Mouse (Mus musculus): ENCODE measurements around the gene Cox6a1.

The Cox6a1 gene

GRCm38 (mm10) chr5:115351348-115351747, 2.6 kb upstream of the Cox6a1 start:
- in situ Hi-C loops (cut with MboI; ENCODE audit: unreplicated experiment in 2 of 2), result no loop called here

DNA sequence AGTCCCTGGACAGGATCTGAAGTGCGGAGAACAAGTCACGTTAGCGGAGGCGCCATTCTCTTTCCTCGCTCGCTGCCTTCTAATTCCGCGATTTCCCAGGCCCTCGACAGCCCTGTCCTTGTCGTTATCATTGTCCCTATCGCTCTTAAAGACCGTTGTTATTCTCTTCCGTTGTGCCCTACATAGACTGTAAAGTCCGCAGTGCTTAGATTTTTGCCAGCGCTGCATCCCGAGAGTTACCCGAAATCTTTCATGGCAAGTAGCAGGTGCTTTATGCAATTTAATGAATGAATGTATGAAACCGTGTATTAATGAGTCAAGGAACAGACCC, 409 bp upstream of the Cox6a1 start:
- in situ Hi-C loops (cut with MboI; ENCODE audit: unreplicated experiment in 2 of 2), result loop anchor here (5.0 to 10.0 kb wide), 4 partner anchors 47 to 224 kb away; partner anchors contain the start of genes Dynll1 (in 1 of the 2) and Pop5 (in 1 of the 2)

DNA sequence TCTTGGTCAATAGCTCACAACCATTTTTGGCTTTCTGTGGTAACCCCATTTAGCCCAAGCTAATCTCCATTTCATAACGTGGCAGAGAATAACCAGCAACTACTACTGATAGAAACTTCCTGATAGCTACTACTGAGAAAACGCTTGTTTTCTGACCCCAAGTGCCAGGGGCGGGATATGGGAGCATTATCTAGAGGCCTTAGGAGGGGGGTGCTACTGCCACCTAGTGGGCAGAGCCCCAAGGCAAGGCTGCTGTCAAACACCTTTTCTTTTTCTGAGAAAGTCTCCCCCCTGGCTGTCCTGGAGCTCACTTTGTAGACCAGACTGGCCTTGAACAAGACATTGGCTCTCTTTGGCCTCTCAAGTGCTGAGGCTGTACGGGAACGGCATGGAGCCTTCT, 1.2 kb downstream of the Cox6a1 start:
- in situ Hi-C loops (cut with MboI; ENCODE audit: unreplicated experiment in 2 of 2), result loop anchor here (5.0 to 10.0 kb wide), 4 partner anchors 45 to 223 kb away; partner anchors contain the start of genes Dynll1 (in 1 of the 2) and Pop5 (in 1 of the 2)

GRCm38 (mm10) chr5:115341314-115342165, 7.2 kb downstream of the Cox6a1 start:
- in situ Hi-C loops (cut with MboI; ENCODE audit: unreplicated experiment in 2 of 2), result loop anchor here in 1 of 2 experiments (10.0 kb wide), 2 partner anchors 157 to 217 kb away; no protein-coding TSS in a partner anchor

DNA sequence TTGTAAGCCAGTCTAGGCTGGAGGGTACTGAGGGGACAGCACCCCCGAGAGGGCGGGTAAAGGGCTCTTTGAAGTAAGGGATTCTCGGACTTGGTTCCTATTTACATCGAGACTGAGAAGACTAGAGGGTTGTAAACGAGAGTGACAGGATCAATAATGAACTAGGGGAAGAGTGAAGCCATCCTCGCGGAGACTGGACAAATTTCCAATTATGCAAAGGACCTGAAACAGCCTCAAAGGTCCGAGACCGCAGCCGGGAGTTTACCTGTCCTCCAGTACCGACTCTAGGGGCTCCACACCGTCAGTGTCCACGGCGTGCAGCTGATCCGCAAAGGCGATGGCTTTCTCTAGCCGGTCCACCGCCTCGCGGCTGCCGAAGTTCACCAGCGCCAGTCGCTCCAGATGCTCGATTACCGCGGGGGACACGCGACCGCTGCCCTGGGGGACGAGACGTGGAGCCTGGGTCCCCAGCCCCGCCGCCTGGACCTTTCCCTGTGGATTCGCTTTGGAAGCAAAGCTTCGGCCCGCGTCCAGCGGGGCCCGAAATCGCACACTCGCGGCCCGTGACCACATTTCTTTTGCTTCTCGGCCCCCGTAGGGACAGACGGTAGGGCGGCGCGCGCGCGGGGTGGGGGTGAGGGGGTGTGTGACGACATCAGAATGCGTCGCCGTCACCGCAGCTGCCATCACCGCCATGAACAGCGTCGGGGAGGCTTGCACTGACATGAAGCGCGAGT, 8.0 kb downstream of the Cox6a1 start, which contains the start of the genes Gatc and Triap1:
TSS of gene Gatc (minus strand) at position 602 of the 737 bp plus-strand sequence.
TSS of gene Triap1 (plus strand) at position 649 of the 737 bp plus-strand sequence.
- in situ Hi-C loops (cut with MboI; ENCODE audit: unreplicated experiment in 2 of 2), result loop anchor here in 1 of 2 experiments (10.0 kb wide), 2 partner anchors 156 to 216 kb away; no protein-coding TSS in a partner anchor

GRCm38 (mm10) chr5:115340007-115340406, 8.8 kb downstream of the Cox6a1 start:
- in situ Hi-C loops (cut with MboI; ENCODE audit: unreplicated experiment in 2 of 2), result loop anchor here in 1 of 2 experiments (10.0 kb wide), 2 partner anchors 155 to 215 kb away; no protein-coding TSS in a partner anchor

GRCm38 (mm10) chr5:115333626-115334025, 15.2 kb downstream of the Cox6a1 start:
- in situ Hi-C loops (cut with MboI; ENCODE audit: unreplicated experiment in 2 of 2), result no loop called here

DNA sequence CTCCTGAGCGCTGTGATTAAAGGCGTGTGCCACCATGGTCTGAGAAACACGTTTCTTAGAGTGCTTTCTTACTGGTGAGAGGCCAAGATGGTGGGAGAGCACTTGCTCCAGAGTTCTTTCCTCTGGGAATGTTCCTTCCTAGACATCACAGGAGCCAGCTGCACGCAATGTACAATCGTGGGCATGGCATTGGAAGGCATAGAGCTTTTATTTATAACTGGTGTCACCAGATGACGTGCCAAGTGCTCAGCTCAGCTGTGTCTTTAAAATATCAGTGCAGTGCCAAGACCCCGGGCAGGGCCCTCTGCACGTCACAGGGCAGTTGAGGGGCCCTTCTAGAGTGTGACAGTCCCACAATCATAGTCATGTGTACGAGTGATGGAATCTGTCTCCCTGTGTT, 17.8 kb downstream of the Cox6a1 start:
- in situ Hi-C loops (cut with MboI; ENCODE audit: unreplicated experiment in 2 of 2), result no loop called here

- in situ Hi-C loops (cut with MboI; ENCODE audit: unreplicated experiment in 2 of 2), result no loop called here
Observed at GRCm38 (mm10) chr5:115327610-115328548, 20.9 kb downstream of the Cox6a1 start.

DNA sequence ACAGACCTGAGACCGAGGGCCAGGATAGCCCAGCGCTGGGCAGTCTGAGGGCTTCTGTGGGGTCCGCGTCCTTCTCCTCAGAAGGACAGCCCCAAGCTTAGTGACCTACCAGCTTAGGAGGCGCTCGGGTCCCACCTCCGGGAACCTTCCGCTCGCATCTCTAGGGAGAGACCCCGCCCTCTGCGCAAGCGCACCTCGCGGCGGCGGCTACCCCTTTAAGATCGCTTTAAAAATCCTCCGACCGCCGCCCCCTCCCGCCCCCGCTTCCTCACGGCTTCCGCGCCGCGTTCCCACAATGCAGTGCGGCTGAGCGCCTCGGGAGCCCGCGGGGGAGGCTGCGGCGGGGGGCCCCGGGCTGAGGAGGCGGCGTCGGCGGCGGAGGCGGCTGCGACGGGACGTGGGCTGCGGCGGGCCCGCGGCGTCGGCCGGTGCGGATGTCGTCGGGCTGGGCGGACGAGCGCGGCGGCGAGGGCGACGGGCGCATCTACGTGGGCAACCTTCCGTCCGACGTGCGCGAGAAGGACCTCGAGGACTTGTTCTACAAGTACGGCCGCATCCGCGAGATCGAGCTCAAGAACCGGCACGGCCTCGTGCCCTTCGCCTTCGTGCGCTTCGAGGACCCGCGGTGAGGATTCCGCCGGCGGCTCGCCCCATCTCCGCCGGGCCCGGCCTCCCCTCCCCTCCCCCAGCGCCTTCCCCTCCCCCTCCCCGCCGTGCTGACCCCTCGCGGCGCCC, 21.7 kb downstream of the Cox6a1 start, which contains the start of gene Srsf9:
TSS of gene Srsf9 (plus strand) at position 303 of the 735 bp plus-strand sequence.
- in situ Hi-C loops (cut with MboI; ENCODE audit: unreplicated experiment in 2 of 2), result no loop called here

DNA sequence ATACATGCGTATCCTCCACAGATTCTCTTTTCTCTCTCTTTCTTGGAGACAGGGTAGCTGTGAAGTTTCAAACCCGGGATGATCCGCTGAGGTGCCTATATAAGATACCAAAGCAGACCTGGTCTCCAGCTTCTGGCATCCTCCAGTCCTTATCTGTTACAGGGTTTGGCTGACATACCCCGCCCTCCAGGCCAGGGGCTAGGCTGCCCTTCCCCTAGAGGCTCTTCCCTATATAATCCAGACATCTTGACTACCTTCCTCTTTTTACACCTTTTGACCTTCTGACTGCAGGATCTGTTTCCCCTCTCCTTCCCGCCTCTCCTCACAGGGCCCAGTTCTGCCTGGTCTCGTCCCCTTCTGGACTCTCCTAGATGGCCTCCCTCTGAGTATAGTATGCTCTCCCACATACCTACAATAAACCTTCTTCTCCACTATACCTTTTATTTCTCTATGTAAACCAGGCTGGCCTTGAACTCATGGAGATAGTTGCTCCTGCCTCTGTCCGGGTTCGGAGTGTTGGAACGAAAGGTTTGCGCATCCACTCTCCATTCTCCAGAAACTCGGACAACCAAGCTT, 22.4 kb downstream of the Cox6a1 start:
- in situ Hi-C loops (cut with MboI; ENCODE audit: unreplicated experiment in 2 of 2), result no loop called here

DNA sequence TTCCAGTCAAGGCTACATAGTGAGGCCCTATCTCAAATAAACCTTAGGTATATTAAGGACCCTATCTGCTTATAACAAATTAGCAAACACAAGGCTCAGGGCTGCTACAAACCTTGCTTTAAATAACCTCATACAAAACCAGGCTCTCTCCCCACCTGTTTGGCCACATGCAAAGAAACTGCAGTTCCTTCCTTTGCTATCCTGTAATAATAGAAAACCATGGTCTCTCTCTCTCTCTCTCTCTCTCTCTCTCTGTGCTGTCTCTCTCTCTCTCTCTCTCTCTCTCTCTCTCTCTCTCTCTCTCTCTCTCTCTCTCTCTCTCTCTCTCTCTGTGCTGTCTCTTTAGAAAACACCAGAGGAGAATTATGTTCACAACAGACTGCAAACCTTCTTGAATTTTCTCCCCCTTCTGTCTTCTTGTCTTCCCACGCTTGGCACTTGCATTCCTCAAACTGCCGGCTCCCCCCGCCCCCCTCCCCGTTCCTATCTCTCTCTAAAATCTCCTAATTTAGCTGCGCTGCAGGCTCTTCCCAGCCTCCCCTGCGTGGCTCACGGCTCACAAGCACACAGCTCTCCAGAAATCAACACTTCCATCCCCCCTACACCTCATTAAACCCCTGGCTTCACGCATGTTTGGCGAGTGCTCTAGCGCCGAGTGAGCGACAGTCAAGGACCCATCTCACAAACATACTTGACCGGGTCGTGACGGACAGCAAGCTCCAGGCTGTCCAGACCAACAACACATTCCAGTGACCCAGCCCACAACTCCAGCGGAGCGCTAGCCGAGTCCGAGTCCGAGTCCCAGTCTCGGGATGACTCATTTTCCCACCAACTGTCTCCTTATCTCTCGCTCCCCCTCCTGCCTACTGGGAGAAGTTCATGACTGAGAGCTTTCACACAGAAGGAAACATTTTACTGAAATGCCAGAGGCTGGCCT, 29.5 kb downstream of the Cox6a1 start:
- in situ Hi-C loops (cut with MboI; ENCODE audit: unreplicated experiment in 2 of 2), result no loop called here

DNA sequence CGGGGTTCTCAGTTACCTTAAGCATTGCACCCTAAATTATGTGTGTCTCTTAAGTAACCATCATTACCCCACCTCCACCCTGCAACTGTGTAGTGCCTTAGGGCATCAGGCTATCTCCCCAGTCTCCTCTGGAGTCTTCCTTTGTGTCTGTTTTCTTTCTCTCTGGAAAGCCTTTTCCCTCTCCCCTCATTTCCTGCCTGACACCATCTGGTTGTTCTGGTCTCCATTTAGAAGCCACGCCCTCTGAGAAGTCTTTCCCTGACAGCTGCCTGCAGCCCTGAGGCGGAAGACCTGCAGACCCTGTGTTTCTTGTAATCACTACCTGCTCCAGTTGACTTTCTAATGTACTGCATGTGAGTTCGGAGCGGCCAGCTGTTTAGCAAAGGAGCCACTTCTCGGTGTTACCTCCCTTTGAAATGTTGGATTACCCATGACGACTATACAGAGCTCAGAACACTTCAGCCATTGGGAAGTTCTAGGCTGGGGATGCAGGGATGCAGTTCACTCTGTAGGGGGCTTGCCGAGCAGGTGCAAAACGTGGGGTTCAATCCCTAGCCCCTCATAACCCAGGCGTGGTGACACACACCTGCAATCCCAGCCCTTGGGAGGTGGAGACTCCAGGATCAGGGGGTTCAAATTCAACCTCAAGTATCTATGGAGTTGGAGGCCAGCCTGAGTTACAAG, 31.0 kb downstream of the Cox6a1 start:
- in situ Hi-C loops (cut with MboI; ENCODE audit: unreplicated experiment in 2 of 2), result no loop called here

DNA sequence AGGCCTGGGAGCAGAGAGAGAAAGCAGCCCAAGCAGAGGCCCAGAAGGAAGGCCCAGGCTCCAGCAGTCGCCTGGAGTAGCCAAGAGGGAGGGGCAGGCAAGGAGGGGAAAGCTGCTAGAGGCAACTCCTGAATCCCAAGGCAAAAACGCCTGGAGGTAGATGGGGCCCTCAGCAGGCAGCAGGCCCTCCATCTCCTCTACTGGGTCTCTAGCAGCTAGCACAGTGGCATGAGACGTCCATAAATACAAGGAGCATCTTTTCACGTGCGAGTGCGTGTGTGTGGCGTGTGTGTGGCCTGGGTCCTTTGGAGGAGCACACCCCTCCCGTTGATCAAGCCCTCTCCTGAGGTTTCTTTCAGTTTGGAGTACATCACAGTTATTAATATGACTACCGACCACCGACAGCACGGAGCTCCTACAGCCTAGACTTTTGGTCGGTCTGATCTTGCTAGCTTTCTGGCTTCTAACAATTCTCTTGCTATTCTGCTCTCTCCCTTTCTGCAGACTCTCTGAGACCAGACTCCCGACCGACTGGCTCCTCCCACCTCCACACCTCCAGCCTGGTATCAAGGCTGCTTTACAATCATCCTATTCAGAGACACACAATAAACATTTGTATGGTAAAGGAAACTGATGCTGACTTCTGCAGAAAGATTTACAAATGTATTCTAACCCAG, 31.7 kb downstream of the Cox6a1 start:
- in situ Hi-C loops (cut with MboI; ENCODE audit: unreplicated experiment in 2 of 2), result no loop called here

- in situ Hi-C loops (cut with MboI; ENCODE audit: unreplicated experiment in 2 of 2), result no loop called here
Observed at GRCm38 (mm10) chr5:115313668-115313943, 35.2 kb downstream of the Cox6a1 start.

GRCm38 (mm10) chr5:115312816-115313667, 35.7 kb downstream of the Cox6a1 start:
- in situ Hi-C loops (cut with MboI; ENCODE audit: unreplicated experiment in 2 of 2), result no loop called here

Measured in v-Abl transformed pro-B cells (cell line).